Comparison of ENCODE assay signal across 9 mouse cellular contexts in genomic region chr13:103173545-103174182, GRCm38 (mm10).
DNase-seq lines count a peak whose midpoint lies in the region; ATAC-seq and TF ChIP-seq lines count a peak whose summit lies in the region.
"Had no signal": no experiment of that assay in that cellular context is flagged by ENCODE, and none has a peak within 500 bp of the region (broad histone marks: within the 10 kb centered on the region; RNA-seq: fewer than 3 reads in every experiment).

No protein-coding gene starts in this region.

- no peak overlapping the region for H3K4me3 ChIP-seq in forebrain, embryonic 10.5 days
- H3K4me3 ChIP-seq in forebrain, embryonic 12.5 days (replicated peaks) = no peak overlapping the region
- no peak overlapping the region for H3K4me3 ChIP-seq in midbrain, postnatal 0 days (ENCODE audit: low read depth, low read length)
- H3K4me3 ChIP-seq: limb, embryonic 15.5 days had no signal

- ATAC-seq in forebrain, embryonic 12.5 days (ENCODE audit: low FRiP score) = no peak; the same call in 1 of the 2 replicates
- ATAC-seq in midbrain, postnatal 0 days (ENCODE audit: low FRiP score) = peak; percentile 31; the same call in 1 of the 2 replicates

- H3K27me3 ChIP-seq in forebrain, embryonic 10.5 days (ENCODE audit: poor library complexity, severe bottlenecking) = no peaks in the 10 kb centered on the region
- H3K27me3 ChIP-seq in forebrain, embryonic 12.5 days = no peaks in the 10 kb centered on the region
- H3K27me3 ChIP-seq in midbrain, postnatal 0 days (ENCODE audit: insufficient read depth, low read length) = no peaks in the 10 kb centered on the region
- H3K27me3 ChIP-seq: limb, embryonic 15.5 days had no signal

- no peaks in the 10 kb centered on the region for H3K9me3 ChIP-seq in forebrain, embryonic 10.5 days
- H3K9me3 ChIP-seq in forebrain, embryonic 12.5 days = no peaks in the 10 kb centered on the region
- H3K9me3 ChIP-seq in midbrain, postnatal 0 days (ENCODE audit: low read length) = no peaks in the 10 kb centered on the region
- H3K9me3 ChIP-seq: limb, embryonic 15.5 days had no signal

- H3K9ac ChIP-seq in forebrain, embryonic 12.5 days = no peak overlapping the region
- no peak overlapping the region for H3K9ac ChIP-seq in midbrain, postnatal 0 days (replicated peaks; ENCODE audit: low read length, poor library complexity, severe bottlenecking)
- H3K9ac ChIP-seq: limb, embryonic 15.5 days had no signal

- no peaks in the 10 kb centered on the region for H3K36me3 ChIP-seq in forebrain, embryonic 10.5 days (replicated peaks)
- H3K36me3 ChIP-seq in forebrain, embryonic 12.5 days (replicated peaks) = no peaks in the 10 kb centered on the region
- no peaks in the 10 kb centered on the region for H3K36me3 ChIP-seq in midbrain, postnatal 0 days (ENCODE audit: insufficient read depth, low read length)
- H3K36me3 ChIP-seq: limb, embryonic 15.5 days had no signal

- TF ChIP-seq CTCF in brain, embryonic 14.5 days (IDR thresholded peaks at IDR 0.05; ENCODE audit: borderline replicate concordance, extremely low read depth, insufficient read depth, insufficient read length) = peak; percentile 60; the same call in 1 of the 2 replicates
- TF ChIP-seq CTCF in midbrain, postnatal 0 days (IDR thresholded peaks at IDR 0.05) = peak; percentile 87

- H3K4me2 ChIP-seq in forebrain, embryonic 12.5 days = no peak overlapping the region
- H3K4me2 ChIP-seq in midbrain, postnatal 0 days (ENCODE audit: low read depth, low read length, poor library complexity, severe bottlenecking) = no peak overlapping the region
- H3K4me2 ChIP-seq: limb, embryonic 15.5 days had no signal

- intact Hi-C loops in left cerebral cortex, postnatal 14 days (cut with DNase I) = loop anchor here (1.0 to 5.0 kb wide), 2 partner anchors 159 to 471 kb away; partner anchors contain the start of gene Mast4

- H3K4me1 ChIP-seq in forebrain, embryonic 10.5 days = 0 out of 2 replicates have a peak, but pooled peaks cover 7% of the 10 kb centered on the region
- H3K4me1 ChIP-seq in forebrain, embryonic 12.5 days = peaks cover 5% of the 10 kb centered on the region; the same call in 1 of the 2 replicates
- H3K4me1 ChIP-seq in midbrain, postnatal 0 days (ENCODE audit: insufficient read depth, low read length) = no peaks in the 10 kb centered on the region
- H3K4me1 ChIP-seq: limb, embryonic 15.5 days had no signal

- DNase-seq in forebrain, embryonic 10.5 days (ENCODE audit: extremely low spot score, low spot score) = peak; percentile 45
- DNase-seq in brain, embryonic 14.5 days (ENCODE audit: low read depth) = peak; percentile 92
- peak; percentile 72 for DNase-seq in forelimb bud, embryonic 11.5 days (ENCODE audit: low read depth, low spot score)
- peak; percentile 74 for DNase-seq in kidney, adult 18-20 months
- DNase-seq in left cerebral cortex, postnatal 14 days (ENCODE audit: low spot score in 2 of 2) = peak; percentile 70 to 88
- peak; percentile 91 for DNase-seq in midbrain, postnatal 0 days (ENCODE audit: low spot score)
- peak; percentile 87 for DNase-seq in testis, postnatal 10 days (ENCODE audit: low spot score)

- WGBS in forebrain, embryonic 10.5 days = 46% methylated on average over 7 of the region's 7 CpGs
- 28% methylated on average over 7 of the region's 7 CpGs for WGBS in forebrain, embryonic 12.5 days
- 21% methylated on average over 7 of the region's 7 CpGs for WGBS in midbrain, postnatal 0 days

- no peak for TF ChIP-seq POLR2A in brain, embryonic 14.5 days (IDR thresholded peaks at IDR 0.05; ENCODE audit: borderline replicate concordance, extremely low read depth, insufficient read depth, insufficient read length, poor library complexity, severe bottlenecking)

- H3K27ac ChIP-seq in forebrain, embryonic 10.5 days = no peak overlapping the region
- H3K27ac ChIP-seq in forebrain, embryonic 12.5 days = no peak overlapping the region
- no peak overlapping the region for H3K27ac ChIP-seq in midbrain, postnatal 0 days (ENCODE audit: low read depth, low read length)
- H3K27ac ChIP-seq: limb, embryonic 15.5 days had no signal
